Mouse (Mus musculus) small intestine, adult 2 months (tissue): ENCODE measurements around the gene Zfp821. TPM values are rescaled to one million over a fixed set of nuclear protein-coding genes. Genes with fewer than 3 reads are reported as not detected.

Experiments
- H3K27ac ChIP-seq: fragments of 200-500 bp; 2 replicates; pipeline ENCODE4 v1.5.1; 2012; ENCODE audit warnings: low read depth, low read length, control low read depth, inconsistent platforms; ENCODE audit not compliant: insufficient read depth
- H3K27me3 ChIP-seq: fragments of 200-500 bp; 2 replicates; pipeline ENCODE4 v1.6.1; 2012; ENCODE audit warnings: mild to moderate bottlenecking, moderate library complexity, low read length, inconsistent platforms; ENCODE audit not compliant: control insufficient read depth, insufficient read depth
- H3K36me3 ChIP-seq: fragments of 200-500 bp; 2 replicates; pipeline ENCODE4 v1.6.1; 2012; ENCODE audit warnings: mild to moderate bottlenecking, low read length, control low read depth, inconsistent platforms; ENCODE audit not compliant: control insufficient read depth, insufficient read depth
- H3K4me1 ChIP-seq: fragments of 200-500 bp; 2 replicates; pipeline ENCODE4 v1.6.1; 2012; ENCODE audit warnings: low read length, inconsistent platforms, mixed read lengths; ENCODE audit not compliant: control insufficient read depth, insufficient read depth, insufficient read length
- H3K4me3 ChIP-seq: fragments of 200-500 bp; 2 replicates; pipeline ENCODE4 v1.5.1; 2012; ENCODE audit warnings: low read depth, mild to moderate bottlenecking, control low read depth, inconsistent platforms, low read length, moderate library complexity
- CTCF ChIP-seq: fragments of 200-500 bp; IDR thresholded peaks from 2 replicates; pipeline ENCODE4 v1.5.1; 2012; ENCODE audit warnings: low read depth, mild to moderate bottlenecking, control low read depth, inconsistent platforms, low read length, moderate library complexity, mixed read lengths; ENCODE audit not compliant: insufficient replicate concordance, insufficient read length; ENCODE audit errors: extremely low read depth
- POLR2A ChIP-seq: fragments of 200-500 bp; IDR thresholded peaks from 2 replicates; pipeline ENCODE4 v1.6.1; 2012; ENCODE audit warnings: low read depth, mild to moderate bottlenecking, control low read depth, inconsistent platforms, low read length, moderate library complexity
- WGBS: fragments of 180-500 bp; shearing (Covaris S2); methylation state at CpG from one replicate; pipeline ENCODE4 v1.1.7; 2018; 5-methylcytosine and 5-hydroxymethylcytosine counted together
- polyA plus RNA-seq: library from polyadenylated mRNA; depleted of rRNA; stranded (reverse); fragments of >200 nt; gene quantifications from 2 replicates; pipeline ENCODE4 v1.2.3, GENCODE M21; 2012

The Zfp821 gene
- polyA plus RNA-seq, 1 experiment = 6.5 TPM

GRCm38 (mm10) chr8:109714961-109715360 lies 9.6 kb downstream of the Zfp821 start:
- TF ChIP-seq POLR2A = no peak
- no peak for TF ChIP-seq CTCF
- WGBS = 85% methylated on average over 5 of the region's 5 CpGs
- no peak overlapping the region for H3K4me3 ChIP-seq
- H3K36me3 ChIP-seq = peaks cover 36% of the 10 kb centered on the region
- no peaks in the 10 kb centered on the region for H3K27me3 ChIP-seq
- no peak overlapping the region for H3K27ac ChIP-seq
- no peaks in the 10 kb centered on the region for H3K4me1 ChIP-seq

GRCm38 (mm10) chr8:109725106-109725505 lies 19.8 kb downstream of the Zfp821 start:
- TF ChIP-seq CTCF (no peak), POLR2A (no peak)
- peaks cover 36% of the 10 kb centered on the region for H3K36me3 ChIP-seq
- H3K4me3 ChIP-seq = no peak overlapping the region
- H3K27ac ChIP-seq = no peak overlapping the region
- H3K4me1 ChIP-seq = no peaks in the 10 kb centered on the region
- no peaks in the 10 kb centered on the region for H3K27me3 ChIP-seq
- WGBS = 86% methylated on average over 3 of the region's 3 CpGs

- peaks cover 11% of the 10 kb centered on the region for H3K36me3 ChIP-seq
- no peak overlapping the region for H3K4me3 ChIP-seq
- H3K4me1 ChIP-seq = no peaks in the 10 kb centered on the region
- TF ChIP-seq CTCF (no peak), POLR2A (no peak)
- H3K27ac ChIP-seq = no peak overlapping the region
- no peaks in the 10 kb centered on the region for H3K27me3 ChIP-seq
- 80% methylated on average over 3 of the region's 3 CpGs for WGBS
Observed at GRCm38 (mm10) chr8:109731012-109731411, 25.7 kb downstream of the Zfp821 start.

- H3K4me1 ChIP-seq = peaks cover 6% of the 10 kb centered on the region; the same call in 1 of the 2 replicates
Observed at GRCm38 (mm10) chr8:109734018-109734417, 28.7 kb downstream of the Zfp821 start.

GRCm38 (mm10) chr8:109736819-109737218 lies 31.5 kb downstream of the Zfp821 start:
- WGBS = 1% methylated on average over 8 of the region's 8 CpGs
- peaks cover 9% of the 10 kb centered on the region for H3K36me3 ChIP-seq
- H3K27ac ChIP-seq = no peak overlapping the region
- peak overlapping the region; percentile 93 for H3K4me3 ChIP-seq
- no peak for TF ChIP-seq POLR2A
- TF ChIP-seq CTCF = no peak
- no peaks in the 10 kb centered on the region for H3K27me3 ChIP-seq
- H3K4me1 ChIP-seq = peaks cover 6% of the 10 kb centered on the region; the same call in 1 of the 2 replicates

More at GRCm38 (mm10) chr8:109734018-109734417, 28.7 kb downstream of the Zfp821 start:
- Histone ChIP-seq H3K27me3 (no peaks in the 10 kb centered on the region), H3K27ac (no peak overlapping the region), H3K36me3 (peaks cover 9% of the 10 kb centered on the region), H3K4me3 (no peak overlapping the region)
- WGBS = 85% methylated on average over 3 of the region's 3 CpGs
- no peak for TF ChIP-seq CTCF
- TF ChIP-seq POLR2A = no peak

GRCm38 (mm10) chr8:109737237-109738048 lies 32.1 kb downstream of the Zfp821 start, which contains the start of gene Atxn1l:
Gene Atxn1l, minus strand, starts transcription at chr8:109737739.
- H3K36me3 ChIP-seq = peaks cover 8% of the 10 kb centered on the region
- H3K27ac ChIP-seq = 0 out of 2 replicates have a peak within 1 kb of the TSS, but pooled peaks have one; percentile 5
- peak within 1 kb of the TSS; percentile 93 for H3K4me3 ChIP-seq
- no peaks in the 10 kb centered on the region for H3K27me3 ChIP-seq
- peaks cover 6% of the 10 kb centered on the region; the same call in 1 of the 2 replicates for H3K4me1 ChIP-seq
- TF ChIP-seq CTCF = peak; percentile 61; the same call in 1 of the 2 replicates
- TF ChIP-seq POLR2A = peak; percentile 12
- WGBS = under 1% methylated on average over 59 of the region's 59 CpGs

GRCm38 (mm10) chr8:109738049-109738380 lies 32.7 kb downstream of the Zfp821 start:
- 88% methylated on average over 1 of the region's 1 CpGs for WGBS
- H3K4me1 ChIP-seq = peaks cover 6% of the 10 kb centered on the region; the same call in 1 of the 2 replicates
- H3K4me3 ChIP-seq = no peak overlapping the region
- H3K36me3 ChIP-seq = peaks cover 3% of the 10 kb centered on the region
- no peak overlapping the region for H3K27ac ChIP-seq
- TF ChIP-seq CTCF = no peak
- TF ChIP-seq POLR2A = no peak
- H3K27me3 ChIP-seq = no peaks in the 10 kb centered on the region
